Comparison of ENCODE assay signal across 8 mouse cellular contexts in genomic region chr9:110100627-110101600, GRCm38 (mm10). TPM values are rescaled to one million over a fixed set of nuclear protein-coding genes. Genes with fewer than 3 reads are reported as not detected.
DNase-seq lines count a peak whose midpoint lies in the region; ATAC-seq and TF ChIP-seq lines count a peak whose summit lies in the region.

No protein-coding gene starts in this region.

- no peak overlapping the region; the same call in 1 of the 2 replicates for H3K27ac ChIP-seq in bone marrow macrophage, adult 2 months (ENCODE audit: insufficient read depth, low read depth, low read length)
- no peak overlapping the region for H3K27ac ChIP-seq in embryonic fibroblast, embryonic 13.5 days (ENCODE audit: insufficient read depth, low read length)
- H3K27ac ChIP-seq in heart, embryonic 10.5 days, result peak overlapping the region; percentile 92
- H3K27ac ChIP-seq in kidney, embryonic 15.5 days, result peak overlapping the region; percentile 78

- H3K36me3 ChIP-seq in heart, embryonic 10.5 days, result peaks cover 77% of the 10 kb centered on the region
- H3K36me3 ChIP-seq in kidney, embryonic 15.5 days, result peaks cover 84% of the 10 kb centered on the region

- DNase-seq in A20 (ENCODE audit: low read depth, low spot score) (peak; percentile 91), liver (peak; percentile 95)
- peak; percentile 96 for DNase-seq in heart, embryonic 10.5 days (ENCODE audit: low spot score)
- DNase-seq in spleen, postnatal 4 days (ENCODE audit: low spot score in 2 of 2), result peak; percentile 92 to 98

- H3K4me2 ChIP-seq in kidney, embryonic 15.5 days, result peak overlapping the region; percentile 77

- no peaks in the 10 kb centered on the region for H3K9me3 ChIP-seq in heart, embryonic 10.5 days
- no peaks in the 10 kb centered on the region for H3K9me3 ChIP-seq in kidney, embryonic 15.5 days (replicated peaks)

- TF ChIP-seq POLR2A in bone marrow macrophage, adult 2 months (IDR thresholded peaks at IDR 0.05; ENCODE audit: borderline replicate concordance, low read depth, low read length), result peak; percentile 66; the same call in 1 of the 2 replicates
- TF ChIP-seq POLR2A in embryonic fibroblast, embryonic 13.5 days (IDR thresholded peaks at IDR 0.05; ENCODE audit: low read depth, low read length), result peak; percentile 63

- ATAC-seq in kidney, embryonic 15.5 days (replicated peaks; ENCODE audit: low FRiP score), result peak; percentile 96
- peak; percentile 97 for ATAC-seq in monocyte, adult 5-6 weeks (replicated peaks; ENCODE audit: insufficient number of reproducible peaks, low FRiP score, low TSS enrichment, poor library complexity, severe bottlenecking)

- TF ChIP-seq CTCF in bone marrow macrophage, adult 2 months (IDR thresholded peaks at IDR 0.05; ENCODE audit: low read depth, low read length), result peak; percentile 78
- peak; percentile 98 for TF ChIP-seq CTCF in embryonic fibroblast, embryonic 13.5 days (IDR thresholded peaks at IDR 0.05; ENCODE audit: borderline replicate concordance, insufficient read depth, low read length)

- WGBS in heart, embryonic 10.5 days, result 3% methylated on average over 41 of the region's 41 CpGs
- 3% methylated on average over 41 of the region's 41 CpGs for whole genome bisulfite sequencing in kidney, embryonic 15.5 days

- 0 out of 2 replicates have a peak, but pooled peaks cover 3% of the 10 kb centered on the region for H3K4me1 ChIP-seq in bone marrow macrophage, adult 2 months (ENCODE audit: control insufficient read depth, insufficient read depth, low read length)
- no peaks in the 10 kb centered on the region for H3K4me1 ChIP-seq in embryonic fibroblast, embryonic 13.5 days (ENCODE audit: control insufficient read depth, insufficient read depth, low read length)
- peaks cover 8% of the 10 kb centered on the region; the same call in 1 of the 2 replicates for H3K4me1 ChIP-seq in heart, embryonic 10.5 days
- H3K4me1 ChIP-seq in kidney, embryonic 15.5 days, result peaks cover 7% of the 10 kb centered on the region

- H3K9ac ChIP-seq in kidney, embryonic 15.5 days, result peak overlapping the region; percentile 81

- H3K27me3 ChIP-seq in heart, embryonic 10.5 days (ENCODE audit: insufficient read depth, poor library complexity, severe bottlenecking), result no peaks in the 10 kb centered on the region
- no peaks in the 10 kb centered on the region for H3K27me3 ChIP-seq in kidney, embryonic 15.5 days

- peak overlapping the region; percentile 70 for H3K4me3 ChIP-seq in bone marrow macrophage, adult 2 months (ENCODE audit: insufficient read depth, low read length)
- peak overlapping the region; percentile 97 for H3K4me3 ChIP-seq in embryonic fibroblast, embryonic 13.5 days (ENCODE audit: insufficient read depth, low read length)
- peak overlapping the region; percentile 89 for H3K4me3 ChIP-seq in heart, embryonic 10.5 days
- H3K4me3 ChIP-seq in kidney, embryonic 15.5 days (replicated peaks), result peak overlapping the region; percentile 97

RNA-seq across cellular contexts. Expression of gene Smarcc1, which starts 16.6 kb away (rescaled TPM):
- 29.7 and 31.9 TPM in 2 replicates for polyA plus RNA-seq in bone marrow macrophage, adult 2 months (2012; ENCODE audit: insufficient read depth, insufficient read length, missing spikeins)
- 108 and 127 TPM in 2 replicates for polyA plus RNA-seq in embryonic fibroblast, embryonic 13.5 days (2011; ENCODE audit: insufficient read length, low read depth, missing spikeins)
- 105 and 119 TPM in 2 replicates for polyA plus RNA-seq in heart, embryonic 10.5 days (2016; fragmentation: Nextera tagmentation; extraction: Ambion mirVana)
- polyA plus RNA-seq in kidney, embryonic 15.5 days (2015; fragmentation: Nextera tagmentation; extraction: Ambion mirVana), result 137 and 138 TPM in 2 replicates
- total RNA-seq in monocyte, adult 5-6 weeks (2017), result 19.7 to 37.0 TPM (median 20.6 TPM) in 3 replicates

RNA-seq across cellular contexts. Expression of gene Dhx30, which starts 16.7 kb away (rescaled TPM):
- 44.1 and 50.5 TPM in 2 replicates for polyA plus RNA-seq in bone marrow macrophage, adult 2 months (2012; ENCODE audit: insufficient read depth, insufficient read length, missing spikeins)
- 63.2 and 65.1 TPM in 2 replicates for polyA plus RNA-seq in embryonic fibroblast, embryonic 13.5 days (2011; ENCODE audit: insufficient read length, low read depth, missing spikeins)
- polyA plus RNA-seq in heart, embryonic 10.5 days (2016; fragmentation: Nextera tagmentation; extraction: Ambion mirVana), result 130 and 141 TPM in 2 replicates
- polyA plus RNA-seq in kidney, embryonic 15.5 days (2015; fragmentation: Nextera tagmentation; extraction: Ambion mirVana), result 136 and 138 TPM in 2 replicates
- 26.4 to 57.7 TPM (median 47.4 TPM) in 3 replicates for total RNA-seq in monocyte, adult 5-6 weeks (2017)

Comparison
In these comparisons a context has a peak if more than half of its experiments do, and no peak if none do; other contexts are left out.
1. H3K27ac ChIP-seq: peak in heart, embryonic 10.5 days (single experiment) and kidney, embryonic 15.5 days (single experiment); none in bone marrow macrophage, adult 2 months (single experiment) and embryonic fibroblast, embryonic 13.5 days (single experiment).
2. Peak in every context shown above with its lines, with median percentiles within 50 percentile points of each other: DNase-seq and H3K4me3 ChIP-seq.